Mouse (Mus musculus) fibroblast of lung, adult 2 months (primary cell): Measurements from ENCODE around the gene Zcchc3.
"Not testable (repeated sequence)": the region's sequence is repeated elsewhere in the genome, so short reads cannot be mapped to it uniquely, and the experiment has no call there.

Experiments used
- DNase-seq: peaks from one replicate; pipeline ENCODE4 v3.0.0-alpha.2; 2011; ENCODE audit warnings: low read depth

Gene Zcchc3

DNA sequence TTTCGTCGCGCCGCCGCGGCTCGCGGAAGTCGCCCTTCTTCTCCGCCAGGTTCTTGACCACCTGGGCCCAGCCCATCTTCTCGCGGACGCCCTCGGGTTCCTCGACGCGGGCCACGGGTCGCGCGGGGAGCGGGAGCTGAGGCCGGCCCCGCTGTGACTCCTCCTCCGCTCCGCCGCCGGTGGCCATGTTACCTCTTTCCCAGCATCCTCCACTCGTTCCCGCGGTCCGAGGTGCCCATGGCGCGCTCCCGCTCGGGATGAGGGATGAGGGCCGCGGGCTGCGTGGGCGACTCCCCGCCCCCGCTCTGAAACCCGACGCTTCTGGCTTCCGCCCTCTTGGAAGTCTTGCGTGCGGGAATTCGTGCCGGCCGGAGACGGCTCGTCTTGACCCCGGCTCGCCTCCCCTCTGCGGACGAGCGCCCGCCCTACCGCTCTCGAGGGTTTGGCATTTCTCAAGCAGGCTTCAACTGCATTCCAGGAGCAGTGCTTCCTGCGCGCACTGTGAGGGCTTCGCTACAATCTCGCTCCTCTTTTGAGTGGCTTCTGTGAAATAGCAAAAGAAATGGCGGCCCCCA, at the start of gene Zcchc3:
Gene Zcchc3 (minus strand): TSS at position 437 of the 575 bp plus-strand sequence.
- no peak for DNase-seq

- DNase-seq: no peak
Measured at GRCm38 (mm10) chr2:152459241-152459640, 44.4 kb upstream of the Zcchc3 start.

- no peak for DNase-seq
Measured at GRCm38 (mm10) chr2:152452101-152452781, 37.4 kb upstream of the Zcchc3 start.

DNA sequence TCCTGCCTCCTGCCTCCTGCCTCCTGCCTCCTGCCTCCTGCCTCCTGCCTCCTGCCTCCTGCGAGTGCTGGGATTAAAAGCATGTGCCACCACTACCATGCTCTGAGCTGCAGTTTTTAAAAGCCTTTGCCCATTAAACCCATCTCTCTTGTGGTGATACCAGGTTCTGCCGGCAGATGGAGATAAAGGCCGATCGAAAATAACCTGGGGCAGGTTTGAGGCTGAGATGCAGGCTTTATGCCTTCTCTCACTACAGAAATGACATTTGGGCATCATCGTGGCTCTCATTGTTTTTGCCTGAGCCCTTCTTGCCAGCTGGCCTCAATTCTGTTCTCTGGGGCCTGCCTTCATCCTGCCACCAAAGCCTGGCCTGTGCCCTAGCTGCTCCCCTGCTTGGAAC, 35.4 kb upstream of the Zcchc3 start:
- peak; percentile 15 for DNase-seq

GRCm38 (mm10) chr2:152447461-152447860, 32.6 kb upstream of the Zcchc3 start:
- no peak for DNase-seq

DNA sequence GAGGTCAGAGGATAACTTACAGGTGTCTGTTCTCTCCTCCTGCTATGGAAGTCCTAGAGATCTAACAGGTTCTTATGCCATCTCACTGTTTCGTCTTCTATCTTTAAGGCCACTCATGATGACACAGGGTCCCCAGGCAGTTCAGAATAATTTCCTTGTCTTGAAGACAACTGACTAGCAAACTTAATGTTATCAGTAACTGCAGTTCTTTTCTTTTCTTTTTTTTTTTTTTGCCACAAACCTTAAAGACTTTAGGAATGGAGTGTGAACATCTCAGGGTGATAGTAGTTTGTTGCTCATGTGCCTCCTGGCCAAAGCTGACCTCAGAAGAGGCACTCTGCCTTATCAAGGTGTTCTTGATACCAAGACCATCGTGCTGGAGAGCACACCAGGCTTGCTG, 31.8 kb upstream of the Zcchc3 start:
- no peak for DNase-seq

DNA sequence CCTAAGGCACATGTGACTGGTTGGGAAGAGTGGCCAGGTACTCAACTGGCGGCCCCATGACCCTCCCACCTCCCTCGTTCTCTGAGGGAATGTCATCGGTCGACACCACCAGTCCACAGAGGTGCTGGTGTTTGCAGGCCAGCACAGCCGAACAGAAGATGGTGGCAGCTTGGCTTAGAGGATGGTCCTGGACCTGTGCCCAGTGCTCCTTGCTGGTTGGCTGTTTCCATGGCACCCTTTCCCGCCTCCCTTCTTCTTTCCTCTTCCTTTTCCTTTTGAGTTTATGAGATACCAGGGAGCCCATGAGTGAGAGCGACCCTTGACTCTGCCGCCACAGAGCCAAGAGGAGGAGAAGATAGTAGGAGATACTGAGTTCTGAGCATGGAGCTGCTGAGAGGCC, 28.5 kb upstream of the Zcchc3 start:
- no peak for DNase-seq

- no peak for DNase-seq
Measured at GRCm38 (mm10) chr2:152442322-152442721, 27.5 kb upstream of the Zcchc3 start.

DNA sequence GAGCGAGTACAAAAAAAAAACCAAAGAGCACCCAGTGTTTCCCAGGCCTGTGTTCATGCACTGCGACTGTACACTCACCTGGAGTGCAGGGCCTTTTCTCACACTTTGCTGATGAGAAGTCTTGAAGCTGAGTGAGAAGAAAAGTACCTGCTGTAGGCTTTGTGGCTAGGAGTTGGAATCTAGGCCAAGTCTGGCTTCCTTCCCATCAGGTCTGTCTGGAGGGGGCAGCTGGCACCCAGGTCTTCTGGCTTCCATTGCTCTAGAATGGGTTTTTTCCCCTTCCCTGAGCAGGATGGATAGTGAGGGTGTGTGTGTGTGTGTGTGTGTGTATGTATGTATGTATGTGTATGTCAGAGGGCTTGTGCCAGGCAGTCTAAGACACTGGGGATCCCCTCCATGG, 25.0 kb upstream of the Zcchc3 start:
- DNase-seq: no peak

GRCm38 (mm10) chr2:152438963-152439362, 24.1 kb upstream of the Zcchc3 start:
- no peak for DNase-seq

- DNase-seq: peak; percentile 27
Measured at GRCm38 (mm10) chr2:152436983-152437860, 22.4 kb upstream of the Zcchc3 start.

DNA sequence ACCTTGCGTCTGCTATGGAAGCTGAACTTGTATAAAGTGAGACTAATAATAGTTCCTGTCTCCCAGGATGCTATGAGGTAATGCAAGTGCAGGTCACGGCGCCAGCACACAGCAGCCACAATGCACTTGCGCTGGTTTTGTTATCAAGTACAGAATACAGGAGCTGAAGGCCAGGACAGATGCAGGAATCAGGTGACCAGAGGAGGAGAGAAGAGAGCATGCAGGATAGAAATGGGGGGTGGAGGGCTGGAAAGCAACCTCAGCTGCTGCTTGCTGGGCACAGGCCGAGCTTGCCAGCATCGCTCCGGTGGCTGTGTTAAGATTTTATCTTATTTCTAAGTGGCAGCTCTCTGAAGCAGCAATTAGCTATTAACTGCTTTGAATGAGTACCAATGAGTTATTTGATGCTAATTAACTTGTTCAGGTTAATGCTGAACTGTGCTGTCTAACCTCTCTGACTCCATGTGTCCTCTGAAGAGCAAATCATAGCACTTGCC, 21.6 kb upstream of the Zcchc3 start:
- no peak for DNase-seq

- not testable (repeated sequence) for DNase-seq
Measured at GRCm38 (mm10) chr2:152428481-152428880, 13.7 kb upstream of the Zcchc3 start.

- DNase-seq: no peak
Measured at GRCm38 (mm10) chr2:152427493-152427892, 12.7 kb upstream of the Zcchc3 start.

DNA sequence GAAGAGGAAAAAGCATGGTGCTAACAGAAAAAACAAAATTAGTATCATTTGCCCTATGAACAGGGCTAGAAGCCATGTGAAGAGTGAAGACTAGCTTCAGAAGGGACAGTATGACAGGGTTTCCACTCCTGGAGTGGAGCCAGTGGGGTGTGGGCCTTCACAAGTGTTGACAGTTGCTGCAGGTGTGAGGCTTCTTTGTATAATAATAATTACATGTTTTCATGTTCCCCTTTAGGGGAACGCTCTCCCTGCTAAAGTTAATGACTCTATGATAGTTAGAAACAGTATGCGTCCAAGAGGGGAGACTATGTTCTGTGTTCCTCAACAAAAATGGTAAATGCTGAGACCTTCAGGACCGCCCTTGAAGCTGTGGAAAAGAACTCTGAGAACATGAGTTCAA, 959 bp upstream of the Zcchc3 start:
- no peak for DNase-seq

DNA sequence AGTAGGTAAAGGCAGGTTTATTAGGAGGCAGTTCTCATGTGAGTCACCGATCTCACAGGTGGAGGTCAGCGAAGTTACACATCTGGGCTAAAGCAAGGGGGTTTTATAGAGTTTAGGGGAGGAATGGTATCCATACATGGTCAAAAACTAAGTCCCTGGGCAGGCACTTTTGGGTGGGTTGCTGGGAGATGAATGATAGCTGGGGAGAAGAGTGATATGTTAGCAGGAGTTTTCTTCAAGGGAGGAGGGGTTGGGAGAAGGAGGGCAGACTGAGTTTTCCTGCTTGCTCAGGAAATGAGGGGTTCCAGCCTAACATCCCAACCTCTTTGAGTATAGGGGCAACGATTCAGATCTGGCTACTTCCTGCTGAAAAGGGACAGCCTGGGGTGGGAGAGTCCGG, 460 bp upstream of the Zcchc3 start, which contains the start of gene 6820408C15Rik:
Gene 6820408C15Rik (plus strand): TSS at position 301 of the 400 bp plus-strand sequence.
- no peak for DNase-seq

- DNase-seq: no peak
Measured at GRCm38 (mm10) chr2:152413765-152414584, 852 bp downstream of the Zcchc3 start.

GRCm38 (mm10) chr2:152413158-152413764, 1.6 kb downstream of the Zcchc3 start:
- no peak for DNase-seq

DNA sequence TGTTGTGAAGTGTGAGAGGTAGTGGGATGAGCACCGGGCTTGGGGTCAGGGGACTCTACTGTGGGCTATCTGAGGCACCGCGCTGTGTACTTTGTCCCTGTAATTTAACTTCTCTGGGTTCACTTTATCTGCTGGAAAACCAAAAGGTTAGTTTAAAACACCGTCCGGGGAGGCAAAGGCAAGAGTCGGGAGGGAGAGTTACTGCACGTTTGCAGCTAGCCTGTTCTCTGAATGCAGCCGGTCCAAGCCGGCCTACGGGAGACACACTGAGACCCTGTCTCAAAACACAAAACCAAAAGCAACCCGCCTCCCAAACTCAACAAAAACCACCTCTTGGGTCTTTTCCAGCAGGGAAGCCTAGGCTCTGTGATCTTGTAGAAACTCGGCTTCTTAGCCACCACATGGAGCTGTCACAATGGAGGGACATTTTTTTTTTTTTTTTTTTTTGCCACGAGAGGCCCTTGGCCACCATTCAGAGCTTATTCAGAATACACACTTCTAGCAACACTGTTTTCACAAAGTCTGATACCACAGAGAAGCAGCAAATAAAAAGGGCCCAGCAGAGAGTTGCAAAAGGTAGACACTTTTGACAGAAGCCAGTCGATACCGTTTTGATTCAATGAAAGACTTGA, 2.2 kb downstream of the Zcchc3 start:
- DNase-seq: no peak

- DNase-seq: no peak
Measured at GRCm38 (mm10) chr2:152411471-152411870, 3.4 kb downstream of the Zcchc3 start.

GRCm38 (mm10) chr2:152410971-152411371, 3.9 kb downstream of the Zcchc3 start:
- no peak for DNase-seq
